Mouse (Mus musculus) lung, adult 2 months (tissue): Measurements from ENCODE around the gene Timp3.

Experiments used
- CTCF ChIP-seq: fragments of 200-500 bp; IDR thresholded peaks from 2 replicates; pipeline ENCODE4 v1.5.1; 2011; ENCODE audit warnings: mild to moderate bottlenecking, low read length, control low read depth; ENCODE audit not compliant: insufficient read depth
- POLR2A ChIP-seq: fragments of 200-500 bp; IDR thresholded peaks from 2 replicates; pipeline ENCODE4 v1.6.1; 2011; ENCODE audit warnings: low read depth, mild to moderate bottlenecking, control low read depth, low read length, borderline replicate concordance; ENCODE audit errors: extremely low read depth

DNA sequence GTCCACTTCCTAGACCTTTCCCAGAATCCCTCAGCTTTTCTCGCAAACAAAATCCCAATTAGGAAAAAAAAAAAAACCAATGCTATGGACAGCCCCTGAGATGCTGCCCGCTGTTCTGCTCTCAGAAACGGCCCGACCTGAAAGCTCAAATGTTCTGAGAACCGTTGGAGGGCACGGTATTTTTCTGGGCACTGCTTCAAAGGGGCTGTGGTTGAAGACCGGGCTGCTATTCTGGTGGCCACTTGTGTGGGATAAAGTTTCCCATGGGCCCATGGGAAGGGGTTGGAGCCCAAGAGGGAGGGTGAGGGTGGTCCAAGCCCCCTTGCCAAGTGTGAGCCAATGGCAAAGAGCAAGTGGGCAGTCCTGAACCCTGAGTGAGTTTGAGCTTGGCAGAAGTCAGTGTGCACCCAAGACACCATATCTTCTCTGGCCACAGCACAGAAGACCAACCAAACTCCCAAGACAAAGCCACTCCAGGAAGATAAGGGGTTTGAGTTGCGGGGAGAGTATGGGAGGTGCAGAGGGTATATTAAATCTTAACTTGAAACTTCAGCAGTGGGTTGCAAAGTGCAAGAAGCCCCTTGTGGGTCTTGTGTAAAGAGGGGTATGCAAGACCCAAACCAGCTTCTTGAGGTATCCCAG lies 29.2 kb downstream of the Timp3 start:
- TF ChIP-seq POLR2A (no peak), CTCF (no peak)
